Mouse (Mus musculus) embryonic facial prominence, embryonic 14.5 days (tissue): ENCODE data around the gene Stum. TPM values are rescaled to one million over a fixed set of nuclear protein-coding genes. Genes with fewer than 3 reads are reported as not detected.
A peak's percentile ranks its signal among the peaks of the same experiment; 100 is the strongest.

Experiments used
- ATAC-seq: fragments of 200-750 bp; cut with Nextera tagmentation; 2 replicates; pipeline ENCODE4 v1.8.0; 2017; ENCODE audit warnings: low read depth, moderate number of reproducible peaks, moderate TSS enrichment
- DNase-seq: peaks from one replicate; pipeline ENCODE4 v3.0.0-alpha.2; 2015; ENCODE audit warnings: low spot score
- H3K27ac ChIP-seq: fragments of 300-500 bp; sonication (generic); replicated peaks from 2 replicates; pipeline ENCODE4 v1.5.1; 2014; ENCODE audit warnings: low read depth, mild to moderate bottlenecking, low read length, moderate library complexity
- H3K27me3 ChIP-seq: fragments of 300-500 bp; sonication (generic); replicated peaks from 2 replicates; pipeline ENCODE4 v1.6.1; 2014; ENCODE audit warnings: low read length; ENCODE audit not compliant: control insufficient read depth, insufficient read depth
- H3K36me3 ChIP-seq: fragments of 300-500 bp; sonication (generic); 2 replicates; pipeline ENCODE4 v1.6.1; 2014; ENCODE audit warnings: low read length, mixed read lengths; ENCODE audit not compliant: control insufficient read depth, insufficient read depth
- H3K4me1 ChIP-seq: fragments of 300-500 bp; sonication (generic); 2 replicates; pipeline ENCODE4 v1.6.1; 2014; ENCODE audit warnings: antibody characterized with exemption, low read length; ENCODE audit not compliant: control insufficient read depth, insufficient read depth
- H3K4me2 ChIP-seq: fragments of 300-500 bp; sonication (generic); 2 replicates; pipeline ENCODE4 v1.6.1; 2014; ENCODE audit warnings: low read depth, mild to moderate bottlenecking, low read length, moderate library complexity, mixed read lengths
- H3K4me3 ChIP-seq: fragments of 300-500 bp; sonication (generic); 2 replicates; pipeline ENCODE4 v1.5.1; 2014; ENCODE audit warnings: low read depth, mild to moderate bottlenecking, low read length
- H3K9ac ChIP-seq: fragments of 300-500 bp; sonication (generic); 2 replicates; pipeline ENCODE4 v1.6.1; 2014; ENCODE audit warnings: low read depth, mild to moderate bottlenecking, low read length, moderate library complexity, mixed read lengths
- H3K9me3 ChIP-seq: fragments of 300-500 bp; sonication (generic); 2 replicates; pipeline ENCODE4 v1.6.1; 2016; ENCODE audit warnings: low read length; ENCODE audit not compliant: control insufficient read depth
- WGBS: fragments of 180-500 bp; shearing (Covaris S2); extraction: QIAGEN DNeasy Blood & Tissue Kit; methylation state at CpG from one replicate; pipeline ENCODE4 v1.1.7; 2014; 5-methylcytosine and 5-hydroxymethylcytosine counted together
- polyA plus RNA-seq: library from polyadenylated mRNA; unstranded; fragments of >200 nt; fragmentation: Nextera tagmentation; extraction: Ambion mirVana; gene quantifications from 2 replicates; pipeline ENCODE4 v1.2.1, GENCODE M21; 2014

Gene Stum
- polyA plus RNA-seq, 1 experiment from 2014 or later, result 4.0 TPM

GRCm38 (mm10) chr1:180433098-180433538 is 50.2 kb downstream of the Stum start:
- WGBS, result 4% methylated on average over 16 of the region's 16 CpGs
- DNase-seq (peak; percentile 31), ATAC-seq (no peak)
- Histone ChIP-seq H3K4me1 (peaks cover 9% of the 10 kb centered on the region), H3K27ac (peak overlapping the region; percentile 39; the same call in 1 of the 2 replicates), H3K4me2 (peak overlapping the region; percentile 59), H3K36me3 (no peaks in the 10 kb centered on the region), H3K27me3 (no peaks in the 10 kb centered on the region), H3K4me3 (peak overlapping the region; percentile 32), H3K9me3 (no peaks in the 10 kb centered on the region), H3K9ac (peak overlapping the region; percentile 62)

GRCm38 (mm10) chr1:180431833-180432232 is 51.5 kb downstream of the Stum start:
- Histone ChIP-seq H3K27ac (no peak overlapping the region), H3K4me1 (peaks cover 12% of the 10 kb centered on the region), H3K27me3 (no peaks in the 10 kb centered on the region), H3K9me3 (no peaks in the 10 kb centered on the region), H3K4me2 (no peak overlapping the region), H3K36me3 (no peaks in the 10 kb centered on the region), H3K9ac (no peak overlapping the region), H3K4me3 (no peak overlapping the region)
- 59% methylated on average over 12 of the region's 12 CpGs for WGBS
- no peak for ATAC-seq
- no peak for DNase-seq

DNA sequence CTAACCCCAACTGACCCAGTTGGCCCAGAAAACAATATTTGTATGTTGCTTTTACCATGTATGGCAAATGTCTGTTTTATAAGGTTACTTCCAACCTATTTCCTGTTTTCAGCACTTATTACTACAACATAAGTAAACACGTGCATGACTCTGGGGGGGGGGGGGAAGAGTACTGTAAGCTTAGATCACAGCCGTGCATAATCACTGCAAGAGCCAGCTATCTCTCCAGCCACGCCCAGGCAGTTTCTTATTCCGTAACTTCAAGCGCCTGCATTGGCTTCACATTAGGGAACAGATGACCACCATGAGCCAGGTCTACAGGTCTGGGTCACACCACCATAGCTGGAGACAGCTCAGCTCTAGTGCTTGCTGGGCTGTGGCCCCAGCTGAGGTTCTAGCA is 53.5 kb downstream of the Stum start:
- DNase-seq (no peak), ATAC-seq (no peak)
- WGBS, result 60% methylated on average over 5 of the region's 5 CpGs

GRCm38 (mm10) chr1:180428871-180429270 is 54.4 kb downstream of the Stum start:
- H3K27me3 ChIP-seq, result no peaks in the 10 kb centered on the region
- H3K4me2 ChIP-seq, result no peak overlapping the region
- H3K4me1 ChIP-seq, result peaks cover 12% of the 10 kb centered on the region
- no peak overlapping the region for H3K9ac ChIP-seq
- DNase-seq, result no peak
- no peak for ATAC-seq
- H3K4me3 ChIP-seq, result no peak overlapping the region
- H3K27ac ChIP-seq, result no peak overlapping the region
- no peaks in the 10 kb centered on the region for H3K36me3 ChIP-seq
- WGBS, result 79% methylated on average over 8 of the region's 8 CpGs
- no peaks in the 10 kb centered on the region for H3K9me3 ChIP-seq

More for the DNA sequence above, 53.5 kb downstream of the Stum start:
- no peak overlapping the region for H3K4me3 ChIP-seq
- H3K4me1 ChIP-seq, result peaks cover 12% of the 10 kb centered on the region
- no peak overlapping the region for H3K9ac ChIP-seq
- no peaks in the 10 kb centered on the region for H3K9me3 ChIP-seq
- H3K27me3 ChIP-seq, result no peaks in the 10 kb centered on the region
- H3K27ac ChIP-seq, result no peak overlapping the region
- H3K36me3 ChIP-seq, result no peaks in the 10 kb centered on the region
- H3K4me2 ChIP-seq, result no peak overlapping the region

- H3K4me2 ChIP-seq, result peak overlapping the region; percentile 27
- DNase-seq (peak; percentile 90), ATAC-seq (no peak)
- 0 out of 2 replicates have a peak overlapping the region, but pooled peaks have one; percentile 13 for H3K27ac ChIP-seq
- no peak overlapping the region for H3K4me3 ChIP-seq
- no peaks in the 10 kb centered on the region for H3K36me3 ChIP-seq
- no peaks in the 10 kb centered on the region for H3K9me3 ChIP-seq
- peaks cover 10% of the 10 kb centered on the region for H3K4me1 ChIP-seq
- peak overlapping the region; percentile 35; the same call in 1 of the 2 replicates for H3K9ac ChIP-seq
- WGBS, result 14% methylated on average over 9 of the region's 9 CpGs
- no peaks in the 10 kb centered on the region for H3K27me3 ChIP-seq
Measured at GRCm38 (mm10) chr1:180428101-180428712, 55.1 kb downstream of the Stum start.

DNA sequence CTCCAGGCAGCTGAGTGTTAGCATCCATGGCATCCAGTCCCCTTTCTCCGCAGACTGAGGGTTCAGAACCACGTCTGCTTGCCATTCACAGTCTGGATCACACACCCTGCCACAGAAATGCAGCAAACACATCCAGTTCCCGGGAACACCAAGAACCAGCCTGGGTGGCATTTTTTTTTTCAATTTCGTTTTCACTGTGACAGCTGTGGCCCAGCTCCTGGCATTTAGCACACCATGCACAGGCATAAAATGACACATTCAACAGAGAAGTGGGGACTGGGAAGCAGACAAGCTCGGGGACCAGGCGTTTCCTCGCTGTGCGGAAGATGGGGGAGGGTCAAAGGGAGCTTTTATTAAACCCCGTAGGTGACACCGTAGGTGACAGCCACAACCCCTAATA is 55.6 kb downstream of the Stum start:
- DNase-seq (no peak), ATAC-seq (no peak)
- Histone ChIP-seq H3K4me3 (no peak overlapping the region), H3K4me1 (peaks cover 5% of the 10 kb centered on the region; the same call in 1 of the 2 replicates), H3K4me2 (peak overlapping the region; percentile 27), H3K27ac (0 out of 2 replicates have a peak overlapping the region, but pooled peaks have one; percentile 13), H3K27me3 (no peaks in the 10 kb centered on the region), H3K36me3 (no peaks in the 10 kb centered on the region; the same call in 1 of the 2 replicates), H3K9ac (peak overlapping the region; percentile 35; the same call in 1 of the 2 replicates), H3K9me3 (no peaks in the 10 kb centered on the region)
- 43% methylated on average over 10 of the region's 10 CpGs for WGBS

- Histone ChIP-seq H3K27ac (no peak overlapping the region), H3K4me3 (no peak overlapping the region), H3K36me3 (peaks cover 10% of the 10 kb centered on the region; the same call in 1 of the 2 replicates), H3K4me2 (no peak overlapping the region), H3K4me1 (peaks cover 9% of the 10 kb centered on the region; the same call in 1 of the 2 replicates), H3K9me3 (no peaks in the 10 kb centered on the region), H3K27me3 (no peaks in the 10 kb centered on the region), H3K9ac (no peak overlapping the region)
- 81% methylated on average over 6 of the region's 6 CpGs for WGBS
- ATAC-seq, result no peak
- DNase-seq, result no peak
Measured at GRCm38 (mm10) chr1:180426405-180426804, 56.9 kb downstream of the Stum start.

- 76% methylated on average over 3 of the region's 3 CpGs for WGBS
- DNase-seq (no peak), ATAC-seq (no peak)
- Histone ChIP-seq H3K4me1 (peaks cover 9% of the 10 kb centered on the region; the same call in 1 of the 2 replicates), H3K4me2 (no peak overlapping the region), H3K27ac (no peak overlapping the region), H3K9me3 (no peaks in the 10 kb centered on the region), H3K4me3 (no peak overlapping the region), H3K27me3 (no peaks in the 10 kb centered on the region), H3K36me3 (peaks cover 24% of the 10 kb centered on the region; the same call in 1 of the 2 replicates), H3K9ac (no peak overlapping the region)
Measured at GRCm38 (mm10) chr1:180423931-180424330, 59.4 kb downstream of the Stum start.
